In the genomic region with DNA sequence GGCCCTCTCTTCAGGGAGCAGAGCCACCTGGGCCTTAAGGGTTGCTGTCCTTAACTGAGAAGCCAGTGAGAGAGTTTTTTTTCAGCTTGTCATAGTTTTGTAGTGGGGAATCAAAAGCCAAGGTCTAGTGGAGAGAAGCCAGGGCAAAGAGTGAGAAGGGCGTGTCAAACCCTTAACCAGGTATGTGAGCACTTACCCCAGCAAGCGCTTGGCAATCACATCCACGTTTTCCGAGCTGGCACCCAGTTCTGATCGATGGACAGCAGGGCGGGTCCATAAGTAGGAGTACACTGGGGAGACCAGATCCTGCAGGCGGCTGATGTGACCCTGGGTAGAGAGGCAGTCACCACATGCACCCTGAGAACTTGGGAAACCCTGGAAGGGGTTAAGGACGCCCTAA, we compare ENCODE assay signal across 20 mouse cellular contexts. TPM values are rescaled to one million over a fixed set of nuclear protein-coding genes. Genes with fewer than 3 reads are reported as not detected.
DNase-seq lines count a peak whose midpoint lies in the region; ATAC-seq and TF ChIP-seq lines count a peak whose summit lies in the region.
"Had no signal": no experiment of that assay in that cellular context is flagged by ENCODE, and none has a peak within 500 bp of the region (broad histone marks: within the 10 kb centered on the region; RNA-seq: fewer than 3 reads in every experiment).

No protein-coding gene starts in this region.

- H3K4me3 ChIP-seq in heart, embryonic 10.5 days, result peak overlapping the region; percentile 3
- H3K4me3 ChIP-seq in liver, adult 2 months (ENCODE audit: insufficient read depth, low read depth, low read length), result no peak overlapping the region
- no peak overlapping the region for H3K4me3 ChIP-seq in liver, postnatal 0 days (ENCODE audit: low read depth, low read length)
- no peak overlapping the region for H3K4me3 ChIP-seq in lung, postnatal 0 days (ENCODE audit: low read depth, low read length)
- H3K4me3 ChIP-seq in limb, embryonic 10.5 days, result no peak overlapping the region
- H3K4me3 ChIP-seq: embryonic facial prominence, embryonic 10.5 days; limb, embryonic 12.5 days; liver, embryonic 13.5 days had no signal

- H3K36me3 ChIP-seq in heart, embryonic 10.5 days, result peaks cover 64% of the 10 kb centered on the region
- peaks cover 40% of the 10 kb centered on the region for H3K36me3 ChIP-seq in liver, adult 2 months (ENCODE audit: control insufficient read depth, insufficient read depth, low read length)
- H3K36me3 ChIP-seq in liver, postnatal 0 days (replicated peaks; ENCODE audit: insufficient read depth, low read length), result peaks cover 14% of the 10 kb centered on the region
- no peaks in the 10 kb centered on the region for H3K36me3 ChIP-seq in lung, postnatal 0 days (ENCODE audit: insufficient read depth, low read length)
- peaks cover 67% of the 10 kb centered on the region for H3K36me3 ChIP-seq in limb, embryonic 10.5 days

- H3K9me3 ChIP-seq in heart, embryonic 10.5 days, result no peaks in the 10 kb centered on the region
- H3K9me3 ChIP-seq in liver, postnatal 0 days (ENCODE audit: low read length), result no peaks in the 10 kb centered on the region
- no peaks in the 10 kb centered on the region for H3K9me3 ChIP-seq in lung, postnatal 0 days (ENCODE audit: low read length)
- no peaks in the 10 kb centered on the region for H3K9me3 ChIP-seq in limb, embryonic 10.5 days (replicated peaks)
- H3K9me3 ChIP-seq: embryonic facial prominence, embryonic 10.5 days; G1E; limb, embryonic 12.5 days; liver, embryonic 13.5 days had no signal

- no peak for TF ChIP-seq CTCF in liver, adult 2 months (IDR thresholded peaks at IDR 0.05; ENCODE audit: low read depth, low read length)
- no peak for TF ChIP-seq CTCF in liver, postnatal 0 days (IDR thresholded peaks at IDR 0.05; ENCODE audit: low read depth)
- TF ChIP-seq CTCF in lung, postnatal 0 days (IDR thresholded peaks at IDR 0.05), result no peak

- WGBS in heart, embryonic 10.5 days, result 81% methylated on average over 8 of the region's 8 CpGs
- 72% methylated on average over 8 of the region's 8 CpGs for WGBS in liver, adult 2 months
- WGBS in liver, postnatal 0 days (ENCODE audit: insufficient replicate concordance), result 86% methylated on average over 8 of the region's 8 CpGs
- WGBS in lung, postnatal 0 days, result 70% methylated on average over 8 of the region's 8 CpGs
- WGBS in limb, embryonic 10.5 days, result 91% methylated on average over 8 of the region's 8 CpGs

- no peak for TF ChIP-seq POLR2A in liver, adult 2 months (IDR thresholded peaks at IDR 0.05; ENCODE audit: extremely low read depth, insufficient read depth, low read length)

- H3K9ac ChIP-seq in liver, adult 2 months (ENCODE audit: low read depth, low read length), result no peak overlapping the region
- no peak overlapping the region for H3K9ac ChIP-seq in liver, postnatal 0 days (replicated peaks)
- no peak overlapping the region for H3K9ac ChIP-seq in lung, postnatal 0 days (replicated peaks; ENCODE audit: low read depth)
- H3K9ac ChIP-seq: hindbrain, embryonic 14.5 days; limb, embryonic 12.5 days; liver, embryonic 13.5 days had no signal

- no peaks in the 10 kb centered on the region for H3K79me2 ChIP-seq in liver, adult 2 months (ENCODE audit: control insufficient read depth, insufficient read depth, low read length)

- peaks cover 48% of the 10 kb centered on the region for H3K4me1 ChIP-seq in heart, embryonic 10.5 days
- no peaks in the 10 kb centered on the region for H3K4me1 ChIP-seq in liver, adult 2 months (ENCODE audit: control insufficient read depth, insufficient read depth, low read length)
- H3K4me1 ChIP-seq in liver, postnatal 0 days (ENCODE audit: insufficient read depth), result 0 out of 2 replicates have a peak, but pooled peaks cover 10% of the 10 kb centered on the region
- H3K4me1 ChIP-seq in lung, postnatal 0 days (ENCODE audit: insufficient read depth, low read depth, low read length), result no peaks in the 10 kb centered on the region
- H3K4me1 ChIP-seq in limb, embryonic 10.5 days, result no peaks in the 10 kb centered on the region
- H3K4me1 ChIP-seq: embryonic facial prominence, embryonic 10.5 days; limb, embryonic 12.5 days had no signal

- no peak overlapping the region for H3K4me2 ChIP-seq in liver, postnatal 0 days (ENCODE audit: low read depth, low read length)
- H3K4me2 ChIP-seq in lung, postnatal 0 days (replicated peaks; ENCODE audit: low read depth, low read length), result no peak overlapping the region
- H3K4me2 ChIP-seq: hindbrain, embryonic 14.5 days; limb, embryonic 12.5 days; liver, embryonic 13.5 days; midbrain, embryonic 11.5 days had no signal

- no peak for TF ChIP-seq EP300 in liver, postnatal 0 days (IDR thresholded peaks at IDR 0.05; ENCODE audit: low read depth)
- TF ChIP-seq EP300 in lung, postnatal 0 days (IDR thresholded peaks at IDR 0.05), result no peak

- H3K27ac ChIP-seq in heart, embryonic 10.5 days, result peak overlapping the region; percentile 87
- H3K27ac ChIP-seq in liver, adult 2 months (replicated peaks; ENCODE audit: insufficient read depth, low read depth, low read length), result no peak overlapping the region
- H3K27ac ChIP-seq in liver, postnatal 0 days (ENCODE audit: low read depth), result no peak overlapping the region
- no peak overlapping the region for H3K27ac ChIP-seq in lung, postnatal 0 days (ENCODE audit: low read length)
- no peak overlapping the region for H3K27ac ChIP-seq in limb, embryonic 10.5 days
- H3K27ac ChIP-seq: embryonic facial prominence, embryonic 10.5 days; hindbrain, embryonic 14.5 days; limb, embryonic 12.5 days had no signal

- no peak for DNase-seq in heart, embryonic 10.5 days (ENCODE audit: low spot score)
- DNase-seq in heart, postnatal 4 days, result no peak
- peak; percentile 93 for DNase-seq in liver, adult 2 months (ENCODE audit: extremely low read depth, low read depth, low spot score)
- no peak for DNase-seq in liver, postnatal 0 days
- peak; percentile 63 for DNase-seq in lung, postnatal 0 days (ENCODE audit: low spot score)
- no peak for DNase-seq in cerebellum, adult 9-10 months
- no peak for DNase-seq in adrenal gland, adult 18-20 months (ENCODE audit: low spot score in 2 of 2)
- DNase-seq in limb, embryonic 10.5 days (ENCODE audit: low spot score), result no peak
- DNase-seq: adrenal gland, postnatal 36 days; cerebellum, adult 18-20 months; kidney, postnatal 10 days; layer of hippocampus, adult 9-11 months; liver, embryonic 13.5 days; retina, postnatal 1 day; thymus, adult 2 months had no signal

- no peak for ATAC-seq in liver, postnatal 0 days
- ATAC-seq in lung, postnatal 0 days, result peak; percentile 50

- no peaks in the 10 kb centered on the region for H3K27me3 ChIP-seq in heart, embryonic 10.5 days (ENCODE audit: insufficient read depth, poor library complexity, severe bottlenecking)
- no peaks in the 10 kb centered on the region for H3K27me3 ChIP-seq in liver, adult 2 months (ENCODE audit: control insufficient read depth, insufficient read depth, low read length)
- H3K27me3 ChIP-seq in liver, postnatal 0 days (ENCODE audit: insufficient read depth, low read length), result no peaks in the 10 kb centered on the region
- no peaks in the 10 kb centered on the region for H3K27me3 ChIP-seq in lung, postnatal 0 days (replicated peaks; ENCODE audit: insufficient read depth, low read length)
- no peaks in the 10 kb centered on the region for H3K27me3 ChIP-seq in limb, embryonic 10.5 days (ENCODE audit: low read depth, poor library complexity, severe bottlenecking)
- H3K27me3 ChIP-seq: limb, embryonic 12.5 days; liver, embryonic 13.5 days had no signal

RNA-seq across cellular contexts. Expression of a gene that starts 22.9 kb away (rescaled TPM):
- polyA plus RNA-seq in heart, embryonic 10.5 days (2016; fragmentation: Nextera tagmentation; extraction: Ambion mirVana), result 60.3 and 81.0 TPM in 2 replicates
- total RNA-seq in heart, postnatal 4 days (2021), result 10 to 100 TPM; 49.1 to 51.0 TPM
- 15.2 and 21.0 TPM in 2 replicates for total RNA-seq in liver, adult 2 months (2014; rRNA removed)
- 14.4 and 15.8 TPM in 2 replicates for polyA plus RNA-seq in liver, adult 2 months (2012; rRNA removed)
- polyA plus RNA-seq in liver, postnatal 0 days (2015; fragmentation: Nextera tagmentation; extraction: Ambion mirVana), result 10.9 and 11.0 TPM in 2 replicates
- 19.0 and 23.4 TPM in 2 replicates for polyA plus RNA-seq in lung, postnatal 0 days (2015; fragmentation: Nextera tagmentation; extraction: Ambion mirVana)
- total RNA-seq in adrenal gland, adult 18-20 months (2021), result 10 to 100 TPM; 62.0 to 70.5 TPM
- polyA plus RNA-seq in limb, embryonic 10.5 days (2016; fragmentation: Nextera tagmentation; extraction: Ambion mirVana), result 83.7 and 87.3 TPM in 2 replicates

RNA-seq across cellular contexts. Expression of a gene that starts 23.0 kb away (rescaled TPM):
- 21.5 and 29.1 TPM in 2 replicates for polyA plus RNA-seq in heart, embryonic 10.5 days (2016; fragmentation: Nextera tagmentation; extraction: Ambion mirVana)
- 10 to 100 TPM; 30.4 to 32.3 TPM for total RNA-seq in heart, postnatal 4 days (2021)
- 9.8 and 13.0 TPM in 2 replicates for total RNA-seq in liver, adult 2 months (2014; rRNA removed)
- 13.3 and 15.2 TPM in 2 replicates for polyA plus RNA-seq in liver, adult 2 months (2012; rRNA removed)
- polyA plus RNA-seq in liver, postnatal 0 days (2015; fragmentation: Nextera tagmentation; extraction: Ambion mirVana), result 8.3 TPM in 2 replicates
- polyA plus RNA-seq in lung, postnatal 0 days (2015; fragmentation: Nextera tagmentation; extraction: Ambion mirVana), result 5.2 and 6.0 TPM in 2 replicates
- total RNA-seq in adrenal gland, adult 18-20 months (2021), result 10 to 100 TPM; 20.9 to 23.5 TPM
- polyA plus RNA-seq in limb, embryonic 10.5 days (2016; fragmentation: Nextera tagmentation; extraction: Ambion mirVana), result 19.0 and 20.0 TPM in 2 replicates

RNA-seq across cellular contexts. Expression of a gene that starts 23.1 kb away (rescaled TPM):
- polyA plus RNA-seq in heart, embryonic 10.5 days (2016; fragmentation: Nextera tagmentation; extraction: Ambion mirVana), result 93.6 and 114 TPM in 2 replicates
- 10 to 100 TPM; 52.1 to 52.8 TPM for total RNA-seq in heart, postnatal 4 days (2021)
- total RNA-seq in liver, adult 2 months (2014; rRNA removed), result 6.8 and 7.7 TPM in 2 replicates
- polyA plus RNA-seq in liver, adult 2 months (2012; rRNA removed), result 13.5 and 15.5 TPM in 2 replicates
- polyA plus RNA-seq in liver, postnatal 0 days (2015; fragmentation: Nextera tagmentation; extraction: Ambion mirVana), result 9.7 and 10.1 TPM in 2 replicates
- polyA plus RNA-seq in lung, postnatal 0 days (2015; fragmentation: Nextera tagmentation; extraction: Ambion mirVana), result 22.3 and 28.3 TPM in 2 replicates
- 10 to 100 TPM; 17.4 to 36.3 TPM for total RNA-seq in adrenal gland, adult 18-20 months (2021)
- 140 and 148 TPM in 2 replicates for polyA plus RNA-seq in limb, embryonic 10.5 days (2016; fragmentation: Nextera tagmentation; extraction: Ambion mirVana)

RNA-seq across cellular contexts. Expression of a gene that starts 57.6 kb away (rescaled TPM):
- 1,058 and 1,342 TPM in 2 replicates for polyA plus RNA-seq in heart, embryonic 10.5 days (2016; fragmentation: Nextera tagmentation; extraction: Ambion mirVana)
- total RNA-seq in heart, postnatal 4 days (2021), result 1,000 to 10,000 TPM; 1,113 to 1,195 TPM
- total RNA-seq in liver, adult 2 months (2014; rRNA removed), result 72.3 and 84.0 TPM in 2 replicates
- polyA plus RNA-seq in liver, adult 2 months (2012; rRNA removed), result 379 and 468 TPM in 2 replicates
- 554 and 564 TPM in 2 replicates for polyA plus RNA-seq in liver, postnatal 0 days (2015; fragmentation: Nextera tagmentation; extraction: Ambion mirVana)
- 344 and 362 TPM in 2 replicates for polyA plus RNA-seq in lung, postnatal 0 days (2015; fragmentation: Nextera tagmentation; extraction: Ambion mirVana)
- total RNA-seq in adrenal gland, adult 18-20 months (2021), result 100 to 1,000 TPM; 535 to 745 TPM
- polyA plus RNA-seq in limb, embryonic 10.5 days (2016; fragmentation: Nextera tagmentation; extraction: Ambion mirVana), result 799 and 837 TPM in 2 replicates

Comparison
In these comparisons a context has a peak if more than half of its experiments do, and no peak if none do; other contexts are left out.
1. DNase-seq: peak in liver, adult 2 months (single experiment) and lung, postnatal 0 days (single experiment); none in heart, embryonic 10.5 days (single experiment), heart, postnatal 4 days (single experiment), liver, postnatal 0 days (single experiment), cerebellum, adult 9-10 months (single experiment), adrenal gland, adult 18-20 months (0 of 2) and limb, embryonic 10.5 days (single experiment).